Mouse (Mus musculus) heart, embryonic 14.5 days (tissue): ENCODE data around the gene Sec24a. TPM values are rescaled to one million over a fixed set of nuclear protein-coding genes. Genes with fewer than 3 reads are reported as not detected.

Experiments
- ATAC-seq: fragments of 200-750 bp; cut with Nextera tagmentation; 2 replicates; pipeline ENCODE4 v1.8.0; 2017; ENCODE audit warnings: low read depth, moderate TSS enrichment; ENCODE audit not compliant: insufficient number of reproducible peaks, insufficient read depth, low FRiP score
- H3K27ac ChIP-seq, 2 experiments: fragments of 200-500 bp in 1 of 2; fragments of 300-500 bp in 1 of 2; sonication (generic) in 1 of 2; replicated peaks in 1 of 2; 2 replicates each; pipeline ENCODE4 v1.5.1; 2012 to 2014; ENCODE audit warnings: low read depth in 2 of 2, low read length in 2 of 2, control low read depth in 1 of 2, mild to moderate bottlenecking in 1 of 2, mixed read lengths in 1 of 2; ENCODE audit not compliant: control insufficient read depth in 1 of 2, insufficient read depth in 1 of 2
- H3K27me3 ChIP-seq: fragments of 300-500 bp; sonication (generic); 2 replicates; pipeline ENCODE4 v1.6.1; 2014; ENCODE audit warnings: mild to moderate bottlenecking, low read length, control low read depth; ENCODE audit not compliant: control insufficient read depth, insufficient read depth
- H3K36me3 ChIP-seq: fragments of 300-500 bp; sonication (generic); 2 replicates; pipeline ENCODE4 v1.6.1; 2014; ENCODE audit warnings: mild to moderate bottlenecking, control low read depth, low read length, mixed read lengths; ENCODE audit not compliant: control insufficient read depth, insufficient read depth
- H3K4me1 ChIP-seq, 2 experiments: fragments of 200-500 bp in 1 of 2; fragments of 300-500 bp in 1 of 2; sonication (generic) in 1 of 2; 2 replicates each; pipeline ENCODE4 v1.6.1; 2012 to 2014; ENCODE audit warnings: low read length in 2 of 2, control low read depth in 1 of 2, mixed read lengths in 1 of 2; ENCODE audit not compliant: control insufficient read depth in 2 of 2, insufficient read depth in 2 of 2
- H3K4me2 ChIP-seq: fragments of 300-500 bp; sonication (generic); 2 replicates; pipeline ENCODE4 v1.6.1; 2014; ENCODE audit warnings: mild to moderate bottlenecking, low read length
- H3K4me3 ChIP-seq, 2 experiments: fragments of 200-500 bp in 1 of 2; fragments of 300-500 bp in 1 of 2; sonication (generic) in 1 of 2; 2 replicates each; pipeline ENCODE4 v1.5.1; 2012 to 2014; ENCODE audit warnings: low read length in 2 of 2, mild to moderate bottlenecking in 2 of 2, control low read depth in 1 of 2, low read depth in 1 of 2, moderate library complexity in 1 of 2; ENCODE audit not compliant: control insufficient read depth in 1 of 2, insufficient read depth in 1 of 2
- H3K9ac ChIP-seq: fragments of 300-500 bp; sonication (generic); 2 replicates; pipeline ENCODE4 v1.6.1; 2014; ENCODE audit warnings: mild to moderate bottlenecking, low read length
- H3K9me3 ChIP-seq: fragments of 300-500 bp; sonication (generic); 2 replicates; pipeline ENCODE4 v1.6.1; 2016; ENCODE audit warnings: low read length, control low read depth; ENCODE audit not compliant: control insufficient read depth
- WGBS: fragments of 180-500 bp; shearing (Covaris S2); extraction: QIAGEN DNeasy Blood & Tissue Kit; methylation state at CpG from one replicate; pipeline ENCODE4 v1.1.7; 2014; 5-methylcytosine and 5-hydroxymethylcytosine counted together
- polyA plus RNA-seq: library from polyadenylated mRNA; unstranded; fragments of >200 nt; fragmentation: Nextera tagmentation; extraction: Ambion mirVana; gene quantifications from 2 replicates; pipeline ENCODE4 v1.2.1, GENCODE M21; 2014

Sec24a gene
- 12.0 and 12.3 TPM in 2 replicates for polyA plus RNA-seq

DNA sequence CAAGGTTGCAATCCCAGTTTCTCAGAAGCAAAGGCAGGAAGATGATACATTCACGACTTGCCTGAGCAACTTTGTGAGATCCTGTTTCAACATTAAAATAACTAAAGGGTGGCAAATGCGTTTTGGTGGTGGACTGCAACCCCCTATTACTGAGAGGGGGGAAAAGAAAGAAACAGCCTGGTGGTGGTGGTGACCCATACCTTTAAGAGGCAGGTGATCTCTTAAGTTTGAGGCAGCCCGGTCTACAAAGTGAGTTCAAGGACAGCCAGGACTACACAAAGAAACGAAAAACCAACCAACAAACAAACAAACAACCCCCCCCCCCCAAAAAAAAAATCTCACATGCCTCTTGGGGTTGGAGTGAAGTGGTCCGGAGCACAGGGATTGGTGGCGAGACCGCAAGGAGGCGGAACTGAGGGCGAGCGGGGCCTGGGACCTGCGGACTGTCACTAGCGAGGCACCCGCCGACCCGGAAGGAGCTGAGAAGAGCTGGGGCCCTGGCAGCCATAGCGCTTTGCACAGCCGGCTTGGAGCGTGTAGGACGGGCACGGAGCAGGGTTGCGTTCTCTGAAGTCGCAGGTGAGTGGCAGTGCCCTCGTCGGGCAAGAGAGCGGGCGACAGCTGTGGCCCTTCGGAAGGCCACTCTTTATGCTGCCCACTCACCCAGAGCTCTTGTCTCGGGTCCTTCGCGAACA is at the start of gene Sec24a, which contains the start of gene Sar1b:
Gene Sec24a (minus strand): TSS at position 422 of the 695 bp plus-strand sequence.
Gene Sar1b (plus strand): TSS at position 475 of the 695 bp plus-strand sequence.
- Histone ChIP-seq H3K4me1 (peaks cover 0 to 16% of the 10 kb centered on the region in 2 experiments; a peak in 2 of 4 replicates), H3K27ac (no peak within 1 kb of the TSS), H3K4me2 (peak within 1 kb of the TSS; percentile 80), H3K9me3 (no peaks in the 10 kb centered on the region), H3K36me3 (no peaks in the 10 kb centered on the region), H3K9ac (peak within 1 kb of the TSS; percentile 88), H3K27me3 (no peaks in the 10 kb centered on the region; the same call in 1 of the 2 replicates), H3K4me3 (peak within 1 kb of the TSS; percentile 66 to 92)
- peak; percentile 86 for ATAC-seq
- under 1% methylated on average over 30 of the region's 30 CpGs for WGBS

DNA sequence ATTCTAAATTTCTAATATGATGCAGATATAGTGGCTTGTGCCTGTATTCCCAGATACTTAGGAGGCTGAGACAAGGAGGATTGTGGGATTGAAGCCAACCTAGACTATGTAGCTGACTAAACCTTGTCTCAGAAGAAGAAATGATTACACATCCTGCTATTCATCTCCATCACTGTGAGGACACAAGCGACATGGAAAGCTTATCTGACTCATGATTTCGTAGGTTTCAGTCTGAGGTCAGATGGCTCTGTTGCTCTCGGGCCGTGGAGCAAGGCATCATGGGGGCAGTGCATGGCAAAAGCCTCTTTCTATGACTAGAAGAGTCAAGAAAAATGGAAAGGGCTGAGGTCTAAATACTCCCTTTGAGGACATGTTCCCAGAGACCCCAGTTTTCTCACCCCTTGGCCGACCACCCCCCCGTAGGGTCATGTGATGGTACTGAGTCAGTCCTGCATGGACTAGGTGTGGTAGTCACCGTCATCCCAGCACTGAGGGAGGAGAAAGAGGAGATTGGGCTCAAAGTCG is 48.6 kb upstream of the Sec24a start:
- H3K9me3 ChIP-seq = no peaks in the 10 kb centered on the region
- ATAC-seq = no peak
- no peaks in the 10 kb centered on the region for H3K4me1 ChIP-seq
- no peaks in the 10 kb centered on the region for H3K27me3 ChIP-seq
- H3K9ac ChIP-seq = no peak overlapping the region
- WGBS = 82% methylated on average over 8 of the region's 8 CpGs
- H3K4me3 ChIP-seq = no peak overlapping the region
- no peak overlapping the region for H3K27ac ChIP-seq
- peaks cover 3% of the 10 kb centered on the region; the same call in 1 of the 2 replicates for H3K36me3 ChIP-seq
- H3K4me2 ChIP-seq = no peak overlapping the region

DNA sequence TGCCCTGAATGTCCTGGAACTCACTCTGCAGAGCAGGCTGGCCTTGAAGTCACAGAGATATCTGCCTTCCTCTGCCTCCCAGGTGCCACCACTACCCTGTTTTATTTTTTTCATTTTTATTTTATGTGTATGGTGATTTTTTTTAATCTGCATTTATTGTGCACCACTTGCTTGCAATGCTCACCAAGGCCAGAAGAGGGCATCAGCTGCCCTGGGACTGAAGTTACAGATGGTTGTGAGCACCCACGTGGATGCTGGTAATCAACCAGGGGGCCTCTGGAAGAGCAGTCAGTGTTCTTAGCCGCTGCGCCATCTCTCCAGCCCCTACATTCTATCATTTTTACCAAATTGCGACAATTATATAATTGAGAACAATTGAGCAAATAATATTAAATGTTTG is 47.8 kb upstream of the Sec24a start:
- 79% methylated on average over 4 of the region's 4 CpGs for WGBS
- no peak overlapping the region for H3K27ac ChIP-seq
- H3K9ac ChIP-seq = no peak overlapping the region
- H3K4me2 ChIP-seq = no peak overlapping the region
- no peak for ATAC-seq
- H3K4me1 ChIP-seq = no peaks in the 10 kb centered on the region
- no peaks in the 10 kb centered on the region for H3K9me3 ChIP-seq
- no peak overlapping the region for H3K4me3 ChIP-seq
- H3K27me3 ChIP-seq = no peaks in the 10 kb centered on the region
- no peaks in the 10 kb centered on the region for H3K36me3 ChIP-seq

DNA sequence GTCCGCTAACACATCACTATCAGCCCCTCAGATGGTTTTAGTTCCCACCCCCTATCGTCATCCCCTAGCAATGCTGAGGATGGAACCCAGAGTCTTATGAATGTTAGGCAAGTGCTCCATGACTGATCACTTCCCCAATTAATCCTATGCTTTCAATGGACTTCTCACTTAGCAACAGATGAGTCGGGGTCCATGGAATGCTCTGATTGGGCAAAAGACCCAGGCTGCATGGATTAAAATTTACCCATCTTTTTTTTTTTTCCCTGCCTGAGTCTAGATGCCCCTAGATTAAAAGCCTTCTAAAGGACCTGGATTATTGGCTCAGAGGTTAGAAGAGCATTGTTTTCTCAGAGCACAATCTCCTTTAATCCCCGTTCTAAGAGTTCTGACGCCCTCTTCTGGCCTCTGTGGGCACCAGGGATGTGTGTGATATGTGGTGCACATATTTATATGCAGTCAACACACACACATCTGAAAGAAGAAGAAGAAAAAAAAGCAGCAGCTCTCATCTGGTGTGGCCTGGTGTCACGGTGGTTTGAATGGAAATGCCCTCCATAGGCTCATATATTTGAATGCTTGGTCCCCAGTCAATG is 46.3 kb upstream of the Sec24a start:
- Histone ChIP-seq H3K27ac (no peak overlapping the region), H3K27me3 (no peaks in the 10 kb centered on the region), H3K9ac (no peak overlapping the region), H3K9me3 (no peaks in the 10 kb centered on the region), H3K4me1 (0 out of 4 replicates have a peak, but pooled peaks cover 0 to 3% of the 10 kb centered on the region in 2 experiments), H3K4me3 (no peak overlapping the region), H3K36me3 (no peaks in the 10 kb centered on the region), H3K4me2 (no peak overlapping the region)
- no peak for ATAC-seq
- 57% methylated on average over 6 of the region's 6 CpGs for WGBS

DNA sequence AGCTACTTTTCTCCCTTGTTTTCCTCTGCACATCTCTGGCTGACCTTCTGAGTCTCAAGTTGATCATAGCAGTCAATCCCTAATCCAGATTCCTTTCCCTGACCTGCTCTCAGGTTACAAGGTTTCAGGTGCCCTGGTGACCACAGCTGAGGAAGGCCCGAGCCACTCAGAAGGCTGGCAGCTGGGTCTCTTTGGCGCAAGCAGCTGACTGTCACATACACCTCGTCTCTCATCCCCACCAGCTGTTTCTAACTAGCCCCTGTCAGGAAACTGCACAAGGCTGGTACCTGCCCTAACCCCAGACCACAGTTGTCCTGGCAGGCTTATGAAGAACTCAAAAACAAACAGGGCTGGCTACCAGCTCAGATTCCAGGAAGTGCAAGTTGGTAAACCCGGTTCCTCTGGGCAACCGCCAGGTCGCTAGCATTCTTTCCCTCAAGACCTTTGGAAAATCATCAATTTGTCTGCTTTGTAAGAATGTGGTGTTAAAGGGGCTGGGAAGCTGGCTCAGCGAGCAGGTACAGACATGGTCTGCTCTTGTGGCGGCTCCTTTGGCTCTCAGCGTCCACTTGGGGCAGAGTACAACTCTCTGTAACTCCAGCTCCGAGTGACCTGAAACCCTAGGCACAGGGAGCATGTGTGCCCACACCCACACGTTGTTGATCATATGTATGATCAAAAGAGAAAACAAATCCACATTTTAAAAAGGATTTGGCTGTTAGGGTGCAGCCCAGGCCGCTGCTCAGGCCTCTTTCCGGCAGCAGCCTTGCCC is 43.9 kb upstream of the Sec24a start:
- H3K4me2 ChIP-seq = no peak overlapping the region
- no peak overlapping the region for H3K9ac ChIP-seq
- H3K9me3 ChIP-seq = no peaks in the 10 kb centered on the region
- H3K36me3 ChIP-seq = no peaks in the 10 kb centered on the region
- 0 out of 4 replicates have a peak, but pooled peaks cover 0 to 3% of the 10 kb centered on the region in 2 experiments for H3K4me1 ChIP-seq
- ATAC-seq = no peak
- no peak overlapping the region for H3K4me3 ChIP-seq
- WGBS = 49% methylated on average over 13 of the region's 13 CpGs
- no peaks in the 10 kb centered on the region for H3K27me3 ChIP-seq
- no peak overlapping the region for H3K27ac ChIP-seq

DNA sequence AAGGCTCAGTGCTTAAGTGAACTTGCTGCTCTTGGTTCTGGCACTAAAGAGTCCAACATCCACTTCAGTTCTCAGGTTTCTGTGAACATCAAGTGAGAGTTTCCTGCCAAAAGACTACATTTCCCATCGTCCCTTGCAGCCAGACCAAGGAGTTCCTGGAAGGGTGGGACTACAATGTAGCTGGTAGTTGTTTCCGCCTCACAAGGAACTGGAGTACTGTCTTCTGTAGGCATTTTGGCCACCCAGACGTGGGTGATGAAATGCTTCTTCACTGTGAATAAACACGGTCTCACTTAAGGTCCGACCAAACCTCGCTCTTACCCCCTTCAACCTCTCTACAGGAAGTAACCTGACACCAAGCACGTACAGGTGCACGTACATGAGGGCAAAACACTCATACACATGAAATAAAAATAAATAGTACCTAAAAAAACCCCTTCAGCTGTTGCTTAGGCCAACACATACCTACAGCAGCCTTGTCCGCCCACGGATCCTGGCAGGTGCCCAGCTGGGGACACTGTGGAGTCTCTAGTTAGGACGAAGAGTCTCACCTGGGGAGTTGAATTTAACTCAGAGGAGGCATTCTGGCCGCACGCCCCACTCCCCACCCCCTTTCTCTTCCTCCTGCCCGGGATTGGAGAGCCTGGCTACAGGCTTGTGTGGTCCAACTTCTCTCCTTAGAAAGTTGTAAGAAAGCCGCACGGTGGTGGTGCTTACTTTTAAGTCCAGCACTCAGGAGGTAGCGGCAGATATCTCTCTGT is 42.0 kb upstream of the Sec24a start:
- Histone ChIP-seq H3K4me1 (peaks cover 9 to 10% of the 10 kb centered on the region in 2 experiments; a peak in 3 of 4 replicates), H3K4me3 (peak overlapping the region; percentile 49 to 63), H3K27me3 (no peaks in the 10 kb centered on the region), H3K4me2 (peak overlapping the region; percentile 75), H3K27ac (peak overlapping the region; percentile 25 to 31; a peak in 2 of 4 replicates), H3K9me3 (no peaks in the 10 kb centered on the region), H3K9ac (peak overlapping the region; percentile 61), H3K36me3 (no peaks in the 10 kb centered on the region)
- ATAC-seq = no peak
- 16% methylated on average over 17 of the region's 17 CpGs for WGBS
